Mouse (Mus musculus) heart, embryonic 12.5 days (tissue): ENCODE data around the gene Mettl17. TPM values are rescaled to one million over a fixed set of nuclear protein-coding genes. Genes with fewer than 3 reads are reported as not detected.

Experiments used
- ATAC-seq: fragments of 200-750 bp; cut with Nextera tagmentation; 2 replicates; pipeline ENCODE4 v1.8.0; 2017; ENCODE audit warnings: moderate TSS enrichment, moderate library complexity; ENCODE audit not compliant: insufficient number of reproducible peaks, low FRiP score
- H3K27ac ChIP-seq: fragments of 300-500 bp; sonication (generic); 2 replicates; pipeline ENCODE4 v1.5.1; 2016; ENCODE audit warnings: mild to moderate bottlenecking, moderate library complexity; ENCODE audit not compliant: poor library complexity, severe bottlenecking
- H3K27me3 ChIP-seq: fragments of 300-500 bp; sonication (generic); replicated peaks from 2 replicates; pipeline ENCODE4 v1.6.1; 2016; ENCODE audit warnings: mild to moderate bottlenecking, moderate library complexity
- H3K36me3 ChIP-seq: fragments of 300-500 bp; sonication (generic); 2 replicates; pipeline ENCODE4 v1.6.1; 2016; ENCODE audit warnings: mild to moderate bottlenecking, moderate library complexity
- H3K4me1 ChIP-seq: fragments of 300-500 bp; sonication (generic); replicated peaks from 2 replicates; pipeline ENCODE4 v1.6.1; 2016; ENCODE audit warnings: mild to moderate bottlenecking
- H3K4me2 ChIP-seq: fragments of 300-500 bp; sonication (generic); 2 replicates; pipeline ENCODE4 v1.6.1; 2016; ENCODE audit warnings: mild to moderate bottlenecking, moderate library complexity
- H3K4me3 ChIP-seq: fragments of 300-500 bp; sonication (generic); 2 replicates; pipeline ENCODE4 v1.5.1; 2016; ENCODE audit warnings: mild to moderate bottlenecking
- H3K9ac ChIP-seq: fragments of 300-500 bp; sonication (generic); 2 replicates; pipeline ENCODE4 v1.6.1; 2016; ENCODE audit warnings: mild to moderate bottlenecking, moderate library complexity
- H3K9me3 ChIP-seq: fragments of 300-500 bp; sonication (generic); replicated peaks from 2 replicates; pipeline ENCODE4 v1.6.1; 2016; ENCODE audit warnings: mild to moderate bottlenecking, moderate library complexity
- WGBS: fragments of 180-500 bp; shearing (Covaris S2); methylation state at CpG from one replicate; pipeline ENCODE4 v1.1.7; 2016; 5-methylcytosine and 5-hydroxymethylcytosine counted together
- microRNA-seq: library from miRNA; unstranded; fragments of <30 nt; microRNA quantifications from one replicate; pipeline ENCODE4, GENCODE M21; 2017
- polyA plus RNA-seq: library from polyadenylated mRNA; unstranded; fragments of >200 nt; fragmentation: Nextera tagmentation; extraction: Ambion mirVana; gene quantifications from 2 replicates; pipeline ENCODE4 v1.2.1, GENCODE M21; 2016

Mettl17 gene
- polyA plus RNA-seq, 1 experiment from 2014 or later = 40.4 TPM

DNA sequence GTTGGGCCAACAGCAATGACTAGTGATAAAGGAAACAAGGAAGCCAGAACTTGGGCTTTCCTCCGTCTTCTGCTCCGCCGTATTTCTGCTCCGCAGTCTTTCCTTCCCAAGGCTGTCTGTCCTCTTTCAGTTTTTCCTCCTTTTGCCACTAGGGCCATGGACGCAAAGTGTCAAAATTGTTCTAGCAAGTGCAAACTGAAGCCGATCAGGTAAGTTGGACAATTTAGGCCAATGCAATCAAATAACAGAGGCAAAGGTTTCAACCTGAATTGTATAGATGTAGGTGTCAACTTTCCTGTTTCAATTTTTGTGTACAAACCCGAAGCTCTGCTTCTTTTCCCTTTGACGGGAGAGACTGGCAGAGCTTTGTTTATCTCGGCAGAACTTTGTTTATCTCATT, 45.3 kb downstream of the Mettl17 start:
- Histone ChIP-seq H3K36me3 (no peaks in the 10 kb centered on the region), H3K4me2 (no peak overlapping the region), H3K9ac (0 out of 2 replicates have a peak overlapping the region, but pooled peaks have one; percentile 31), H3K27ac (no peak overlapping the region), H3K4me3 (no peak overlapping the region), H3K27me3 (no peaks in the 10 kb centered on the region), H3K9me3 (peaks cover 3% of the 10 kb centered on the region), H3K4me1 (0 out of 2 replicates have a peak, but pooled peaks cover 7% of the 10 kb centered on the region)
- ATAC-seq = no peak
- WGBS = 54% methylated on average over 9 of the region's 9 CpGs

DNA sequence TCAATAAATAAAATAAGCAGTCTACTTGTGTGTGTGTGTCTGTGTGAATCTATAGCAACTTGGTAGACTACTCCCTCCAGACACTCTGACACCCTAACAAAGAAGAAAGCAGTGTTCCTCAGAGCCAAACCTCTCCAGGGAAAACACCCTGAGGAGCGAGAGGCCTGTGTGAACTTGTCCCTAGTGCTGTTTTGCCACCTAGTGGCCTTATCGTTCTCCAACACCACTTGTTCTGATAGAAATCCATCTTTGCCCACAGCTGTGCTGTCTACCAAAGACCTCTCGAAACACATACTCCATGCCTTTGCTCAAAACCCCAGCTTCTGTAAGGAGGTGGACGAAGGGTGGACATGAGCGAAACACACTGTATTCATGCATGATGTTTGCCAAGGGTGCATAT, 46.2 kb downstream of the Mettl17 start:
- Histone ChIP-seq H3K9me3 (peaks cover 8% of the 10 kb centered on the region), H3K4me3 (no peak overlapping the region), H3K27me3 (no peaks in the 10 kb centered on the region), H3K36me3 (no peaks in the 10 kb centered on the region), H3K9ac (no peak overlapping the region), H3K4me1 (0 out of 2 replicates have a peak, but pooled peaks cover 7% of the 10 kb centered on the region), H3K4me2 (no peak overlapping the region), H3K27ac (no peak overlapping the region)
- ATAC-seq = peak; percentile 74
- 30% methylated on average over 5 of the region's 5 CpGs for WGBS

GRCm38 (mm10) chr14:51932092-51933020, 47.7 kb downstream of the Mettl17 start:
- H3K4me3 ChIP-seq = no peak overlapping the region
- H3K4me1 ChIP-seq = 0 out of 2 replicates have a peak, but pooled peaks cover 7% of the 10 kb centered on the region
- H3K36me3 ChIP-seq = no peaks in the 10 kb centered on the region
- H3K4me2 ChIP-seq = no peak overlapping the region
- no peaks in the 10 kb centered on the region for H3K27me3 ChIP-seq
- ATAC-seq = no peak
- 63% methylated on average over 10 of the region's 10 CpGs for WGBS
- H3K27ac ChIP-seq = no peak overlapping the region
- H3K9ac ChIP-seq = no peak overlapping the region
- peaks cover 11% of the 10 kb centered on the region for H3K9me3 ChIP-seq

- H3K9me3 ChIP-seq = peaks cover 16% of the 10 kb centered on the region
- no peak overlapping the region for H3K4me3 ChIP-seq
- no peak overlapping the region for H3K9ac ChIP-seq
- peaks cover 4% of the 10 kb centered on the region; the same call in 1 of the 2 replicates for H3K4me1 ChIP-seq
- H3K27ac ChIP-seq = no peak overlapping the region
- no peaks in the 10 kb centered on the region for H3K27me3 ChIP-seq
- no peaks in the 10 kb centered on the region for H3K36me3 ChIP-seq
- 81% methylated on average over 9 of the region's 9 CpGs for WGBS
- no peak overlapping the region for H3K4me2 ChIP-seq
- ATAC-seq = no peak
These were observed 54.4 kb downstream of the Mettl17 start for GRCm38 (mm10) chr14:51939005-51939404.

- no peak overlapping the region for H3K27ac ChIP-seq
- H3K27me3 ChIP-seq = no peaks in the 10 kb centered on the region
- H3K4me2 ChIP-seq = no peak overlapping the region
- H3K9me3 ChIP-seq = peaks cover 9% of the 10 kb centered on the region
- H3K9ac ChIP-seq = no peak overlapping the region
- H3K4me3 ChIP-seq = no peak overlapping the region
- no peaks in the 10 kb centered on the region for H3K36me3 ChIP-seq
- peak; percentile 39; the same call in 1 of the 2 replicates for ATAC-seq
- WGBS = 42% methylated on average over 8 of the region's 8 CpGs
- peaks cover 4% of the 10 kb centered on the region; the same call in 1 of the 2 replicates for H3K4me1 ChIP-seq
These were observed 56.4 kb downstream of the Mettl17 start for GRCm38 (mm10) chr14:51940944-51941560.

DNA sequence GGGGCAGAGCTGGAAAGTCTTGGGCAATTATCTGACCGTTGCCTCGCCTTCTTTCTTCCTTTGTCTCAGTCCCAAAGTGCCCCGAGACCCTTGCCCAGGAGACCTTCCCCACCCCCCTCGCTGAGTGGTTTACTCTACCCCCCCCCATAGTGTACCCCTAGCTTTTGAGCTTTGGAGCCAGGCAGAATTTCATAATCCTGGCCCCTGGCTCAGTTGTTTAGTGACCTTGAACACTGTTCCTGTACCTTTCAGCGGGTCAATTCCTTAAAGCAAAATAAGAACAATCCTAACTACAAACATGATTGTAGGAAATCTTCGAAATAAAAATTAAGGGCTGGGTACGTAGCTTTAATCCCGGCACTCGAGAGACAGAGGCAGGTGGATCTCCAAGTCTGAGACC, 56.9 kb downstream of the Mettl17 start:
- Histone ChIP-seq H3K27ac (no peak overlapping the region), H3K4me3 (no peak overlapping the region), H3K9me3 (peaks cover 9% of the 10 kb centered on the region), H3K4me2 (no peak overlapping the region), H3K9ac (no peak overlapping the region), H3K27me3 (no peaks in the 10 kb centered on the region), H3K36me3 (no peaks in the 10 kb centered on the region), H3K4me1 (peaks cover 4% of the 10 kb centered on the region; the same call in 1 of the 2 replicates)
- no peak for ATAC-seq
- 65% methylated on average over 9 of the region's 9 CpGs for WGBS

DNA sequence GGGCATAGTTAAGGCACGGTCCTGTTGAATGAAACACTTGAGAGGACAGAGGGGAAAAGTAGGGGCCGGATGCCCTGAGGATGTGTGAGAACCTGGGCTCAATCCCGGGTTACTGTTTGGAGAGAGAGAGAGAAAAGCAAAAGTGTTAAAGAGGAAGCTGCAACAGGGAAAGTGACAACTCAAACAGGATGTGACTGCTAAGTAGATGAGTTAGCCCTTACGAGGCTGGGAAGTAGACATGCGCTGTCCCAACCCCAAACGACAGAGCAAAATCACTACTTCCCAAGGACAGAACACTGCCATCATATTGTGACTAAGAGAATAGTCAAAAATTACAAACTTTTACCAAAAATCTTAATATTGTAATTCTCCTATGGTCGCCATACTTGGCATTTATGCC, 57.6 kb downstream of the Mettl17 start:
- Histone ChIP-seq H3K9ac (no peak overlapping the region), H3K4me1 (peaks cover 4% of the 10 kb centered on the region; the same call in 1 of the 2 replicates), H3K27me3 (no peaks in the 10 kb centered on the region), H3K36me3 (no peaks in the 10 kb centered on the region), H3K4me3 (no peak overlapping the region), H3K27ac (no peak overlapping the region), H3K4me2 (no peak overlapping the region), H3K9me3 (peaks cover 7% of the 10 kb centered on the region)
- no peak for ATAC-seq
- 56% methylated on average over 7 of the region's 7 CpGs for WGBS

Small RNA genes lying within 50 kb of the gene (microRNA-seq; reads per million reads assigned to microRNA genes)
- not detected for gene Gm27375

Other genes starting within 250 kb of the Mettl17 start
- gene Gm4181, start 249.2 kb upstream of the Mettl17 start, polyA plus RNA-seq = not detected in 2 replicates
- not detected in 2 replicates for gene Gm17079, start 189.4 kb upstream of the Mettl17 start, polyA plus RNA-seq
- not detected in 2 replicates for gene Gm5800, start 167.7 kb upstream of the Mettl17 start, polyA plus RNA-seq
- gene Ang4, start 111.3 kb upstream of the Mettl17 start, polyA plus RNA-seq = not detected in 2 replicates
- not detected in 2 replicates for gene AY358078, start 84.8 kb upstream of the Mettl17 start, polyA plus RNA-seq
- gene Ear6, start 31.1 kb upstream of the Mettl17 start, polyA plus RNA-seq = not detected in 2 replicates
- 0.20 and 0.44 TPM in 2 replicates for gene Slc39a2, start 8.0 kb downstream of the Mettl17 start, polyA plus RNA-seq
- gene Ndrg2, start 29.3 kb downstream of the Mettl17 start, polyA plus RNA-seq = 224 and 228 TPM in 2 replicates
- gene Tppp2, start 33.6 kb downstream of the Mettl17 start, polyA plus RNA-seq = not detected in 2 replicates
- not detected in 2 replicates for gene Rnase13, start 37.9 kb downstream of the Mettl17 start, polyA plus RNA-seq
- gene Arhgef40, start 99.9 kb downstream of the Mettl17 start, polyA plus RNA-seq = 104 and 111 TPM in 2 replicates
- gene Tmem253, start 130.8 kb downstream of the Mettl17 start, polyA plus RNA-seq = 0.50 and 0.80 TPM in 2 replicates
- 21.5 and 23.6 TPM in 2 replicates for gene Zfp219, start 135.9 kb downstream of the Mettl17 start, polyA plus RNA-seq
- not detected in 2 replicates for gene Olfr221, start 157.6 kb downstream of the Mettl17 start, polyA plus RNA-seq
- 425 and 438 TPM in 2 replicates for gene Hnrnpc, start 219.2 kb downstream of the Mettl17 start, polyA plus RNA-seq
- gene Rpgrip1, start 225.9 kb downstream of the Mettl17 start, polyA plus RNA-seq = 31.9 and 32.1 TPM in 2 replicates